Mouse (Mus musculus) brown adipose tissue, adult 24 weeks (tissue): ENCODE measurements around the gene Selenbp2. TPM values are rescaled to one million over a fixed set of nuclear protein-coding genes. Genes with fewer than 3 reads are reported as not detected.
"Not testable (repeated sequence)": the region's sequence is repeated elsewhere in the genome, so short reads cannot be mapped to it uniquely, and the experiment has no call there.

ENCODE experiments used
- H3K27ac ChIP-seq: fragments of 200-500 bp; replicated peaks from 2 replicates; pipeline ENCODE4 v1.5.1; 2012; ENCODE audit warnings: low read depth, mild to moderate bottlenecking, low read length
- H3K4me1 ChIP-seq: fragments of 200-500 bp; 2 replicates; pipeline ENCODE4 v1.6.1; 2012; ENCODE audit warnings: low read length, mixed read lengths; ENCODE audit not compliant: control insufficient read depth, insufficient read depth, insufficient read length
- H3K4me3 ChIP-seq: fragments of 200-500 bp; 2 replicates; pipeline ENCODE4 v1.5.1; 2012; ENCODE audit warnings: low read depth, mild to moderate bottlenecking, low read length, moderate library complexity; ENCODE audit not compliant: insufficient read depth
- polyA plus RNA-seq: library from polyadenylated mRNA; stranded (reverse); fragments of >200 nt; gene quantifications from 2 replicates; pipeline ENCODE4 v1.2.4, GENCODE M21; 2012; ENCODE audit not compliant: missing spikeins, insufficient read depth, insufficient read length

Gene Selenbp2
- polyA plus RNA-seq, 1 experiment: not detected

DNA sequence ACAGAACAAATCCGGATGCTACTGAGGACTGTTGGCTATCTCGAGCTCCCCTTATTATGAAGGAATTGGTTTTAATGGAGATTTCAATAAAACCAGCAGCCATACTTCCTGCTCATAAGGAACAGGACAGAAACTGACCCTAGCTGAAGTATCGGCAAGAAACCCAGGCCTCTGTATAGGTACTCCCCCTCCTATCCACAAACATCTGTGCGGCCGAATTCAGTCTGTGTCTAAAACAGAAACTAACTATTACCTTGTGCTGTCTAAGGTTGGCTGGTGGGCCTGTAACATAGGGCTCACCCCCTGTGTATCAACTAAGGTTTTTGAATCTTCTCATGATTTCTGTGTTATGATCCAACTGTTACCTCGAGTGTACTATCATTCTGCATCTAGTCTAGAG is 9.7 kb upstream of the Selenbp2 start:
- Histone ChIP-seq H3K4me3 (no peak overlapping the region), H3K4me1 (no peaks in the 10 kb centered on the region), H3K27ac (no peak overlapping the region)

- H3K27ac ChIP-seq, H3K4me1 ChIP-seq, H3K4me3 ChIP-seq: not testable (repeated sequence)
Observed at GRCm38 (mm10) chr3:94685989-94686772, 7.2 kb upstream of the Selenbp2 start.

DNA sequence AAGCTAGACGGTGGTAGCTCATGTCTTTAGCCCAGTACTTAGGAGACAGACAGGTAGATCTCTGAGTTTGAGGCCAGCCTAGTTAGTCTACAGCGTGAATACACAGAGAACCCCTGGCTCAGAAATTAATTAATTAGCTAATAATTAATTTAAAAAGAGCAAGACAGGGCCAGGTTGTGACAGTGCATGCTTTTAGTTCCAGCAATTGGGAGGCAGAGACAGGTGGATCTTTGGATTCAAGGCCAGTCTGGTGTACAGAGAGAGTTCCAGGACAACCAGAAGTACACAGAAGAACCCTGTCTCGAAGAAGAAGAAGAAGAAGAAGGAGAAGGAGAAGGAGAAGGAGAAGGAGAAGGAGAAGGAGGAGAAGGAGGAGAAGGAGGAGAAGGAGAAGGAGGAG is 4.7 kb upstream of the Selenbp2 start:
- not testable (repeated sequence) for H3K4me3 ChIP-seq, H3K4me1 ChIP-seq, H3K27ac ChIP-seq

DNA sequence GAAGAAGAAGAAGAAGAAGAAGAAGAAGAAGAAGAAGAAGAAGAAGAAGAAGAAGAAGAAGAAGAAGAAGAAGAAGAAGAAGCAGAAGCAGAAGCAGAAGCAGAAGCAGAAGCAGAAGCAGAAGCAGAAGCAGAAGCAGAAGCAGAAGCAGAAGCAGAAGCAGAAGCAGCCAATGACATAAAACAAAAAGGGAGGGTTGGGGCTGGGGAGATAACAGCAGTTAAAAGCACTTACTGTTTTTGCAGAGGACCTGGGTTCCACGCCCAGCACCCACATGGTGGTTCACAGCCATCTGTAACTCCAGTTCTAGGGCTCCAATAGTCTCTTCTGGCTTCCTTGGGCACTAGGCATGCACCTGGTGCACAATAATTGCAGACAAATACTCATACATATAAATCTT is 4.2 kb upstream of the Selenbp2 start:
- H3K4me3 ChIP-seq, H3K4me1 ChIP-seq, H3K27ac ChIP-seq: not testable (repeated sequence)

- H3K4me3 ChIP-seq, H3K27ac ChIP-seq, H3K4me1 ChIP-seq: not testable (repeated sequence)
Observed at GRCm38 (mm10) chr3:94690162-94690561, 3.2 kb upstream of the Selenbp2 start.

GRCm38 (mm10) chr3:94690616-94691247 is 2.6 kb upstream of the Selenbp2 start:
- no peak overlapping the region for H3K27ac ChIP-seq
- no peaks in the 10 kb centered on the region for H3K4me1 ChIP-seq
- no peak overlapping the region for H3K4me3 ChIP-seq

DNA sequence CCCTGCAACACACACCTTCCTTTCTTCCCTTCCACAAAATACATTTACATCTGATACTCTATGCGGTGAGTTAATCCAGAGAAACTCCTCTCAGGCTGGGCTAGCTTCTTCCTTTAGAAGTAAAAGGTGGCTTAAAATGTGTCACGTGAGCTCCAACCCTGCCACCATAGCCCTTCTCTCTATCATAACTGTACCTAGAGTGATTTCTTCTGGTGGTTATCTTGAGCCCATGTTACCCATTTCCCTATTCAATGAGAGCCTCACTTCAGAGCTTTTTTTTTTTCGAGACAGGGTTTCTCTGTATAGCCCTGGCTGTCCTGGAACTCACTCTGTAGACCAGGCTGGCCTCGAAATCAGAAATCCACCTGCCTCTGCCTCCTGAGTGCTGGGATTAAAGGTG is 1.7 kb upstream of the Selenbp2 start:
- not testable (repeated sequence) for H3K27ac ChIP-seq, H3K4me3 ChIP-seq, H3K4me1 ChIP-seq

DNA sequence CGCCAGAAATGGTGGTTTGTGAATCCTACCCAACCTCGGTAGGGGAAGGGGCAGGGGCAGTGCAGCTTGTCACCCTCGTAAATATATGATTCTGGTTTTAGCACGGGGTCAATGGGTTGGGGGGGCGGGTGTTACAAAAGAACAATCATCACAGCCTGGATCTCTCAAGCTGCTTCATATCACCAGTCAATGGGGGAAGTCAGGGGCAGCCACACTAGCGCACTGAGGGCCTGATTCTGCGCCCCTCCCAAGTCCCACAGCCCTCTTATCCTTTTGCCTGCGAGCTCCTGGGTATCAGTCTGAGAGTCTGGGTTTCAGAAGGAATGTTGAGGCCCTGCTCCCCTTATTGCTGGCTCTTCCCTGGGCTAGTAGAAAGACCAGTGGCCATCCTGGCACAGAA is 518 bp downstream of the Selenbp2 start:
- H3K4me3 ChIP-seq, H3K4me1 ChIP-seq, H3K27ac ChIP-seq: not testable (repeated sequence)

DNA sequence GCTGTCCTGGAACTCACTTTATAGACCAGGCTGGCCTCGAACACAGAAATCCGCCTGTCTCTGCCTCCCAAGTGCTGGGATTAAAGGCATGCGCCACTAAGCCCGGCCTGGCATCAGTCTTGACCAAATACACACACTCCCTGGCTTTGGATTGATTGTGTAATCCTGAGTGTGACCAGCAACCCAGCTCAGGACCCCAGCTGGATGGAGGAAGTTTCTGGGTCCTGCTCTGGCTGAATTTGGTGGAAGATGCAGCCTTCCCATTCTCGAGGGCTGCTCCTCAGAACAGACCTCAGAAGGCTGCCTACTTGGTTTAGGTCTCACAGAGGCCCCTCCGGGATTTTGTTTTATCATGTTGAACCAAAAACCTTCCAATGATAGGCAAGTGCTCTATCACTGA is 2.2 kb downstream of the Selenbp2 start:
- H3K4me1 ChIP-seq, H3K27ac ChIP-seq, H3K4me3 ChIP-seq: not testable (repeated sequence)

GRCm38 (mm10) chr3:94696257-94696656 is 2.9 kb downstream of the Selenbp2 start:
- H3K4me1 ChIP-seq, H3K4me3 ChIP-seq, H3K27ac ChIP-seq: not testable (repeated sequence)

DNA sequence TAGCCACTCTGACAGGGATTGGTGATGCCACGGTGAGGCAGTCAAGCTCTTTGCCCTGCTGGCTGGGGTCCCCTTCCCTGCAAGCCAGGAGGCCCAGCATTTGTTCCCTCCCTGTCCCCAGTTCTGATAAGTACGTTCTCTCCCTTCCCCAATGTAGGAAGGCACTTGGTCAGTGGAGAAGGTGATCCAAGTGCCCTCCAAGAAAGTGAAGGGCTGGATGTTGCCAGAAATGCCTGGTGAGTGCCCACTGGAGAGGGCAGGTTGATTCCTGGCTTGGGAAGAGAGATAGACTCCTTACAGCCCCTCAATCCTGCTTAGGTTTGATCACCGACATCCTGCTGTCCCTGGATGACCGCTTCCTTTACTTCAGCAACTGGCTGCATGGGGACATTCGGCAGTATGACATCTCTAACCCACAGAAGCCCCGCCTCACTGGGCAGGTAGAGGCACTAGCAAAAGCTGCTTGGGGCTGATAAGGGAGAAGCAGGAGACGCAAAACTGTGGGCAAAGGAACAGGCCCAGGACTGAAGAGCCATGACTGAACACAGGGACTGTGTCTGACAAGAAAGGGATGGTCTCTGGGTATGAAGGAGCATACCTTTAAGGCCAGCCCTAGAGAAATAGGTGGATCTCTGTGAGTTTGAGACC is 8.9 kb downstream of the Selenbp2 start:
- H3K27ac ChIP-seq, H3K4me3 ChIP-seq, H3K4me1 ChIP-seq: not testable (repeated sequence)

DNA sequence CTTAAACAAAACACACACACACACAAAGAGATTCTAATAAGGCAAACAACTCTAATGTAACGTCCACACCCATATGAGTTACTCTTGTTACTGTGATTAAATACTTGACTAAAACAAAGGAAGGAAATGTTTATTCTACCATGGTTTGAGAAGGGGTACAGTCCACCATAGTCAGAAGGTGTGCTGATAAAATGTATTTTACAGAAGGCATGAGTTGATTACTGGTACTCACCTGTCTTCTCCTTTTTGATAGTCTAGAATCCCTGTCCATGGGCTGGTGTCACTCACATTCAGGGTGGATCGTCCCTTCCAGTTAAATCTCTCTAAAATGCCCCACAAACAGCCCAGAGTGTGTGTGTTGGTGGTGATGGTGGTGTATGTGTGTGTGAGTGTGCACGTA is 9.5 kb downstream of the Selenbp2 start:
- H3K27ac ChIP-seq: no peak overlapping the region
- no peak overlapping the region for H3K4me3 ChIP-seq
- no peaks in the 10 kb centered on the region for H3K4me1 ChIP-seq

DNA sequence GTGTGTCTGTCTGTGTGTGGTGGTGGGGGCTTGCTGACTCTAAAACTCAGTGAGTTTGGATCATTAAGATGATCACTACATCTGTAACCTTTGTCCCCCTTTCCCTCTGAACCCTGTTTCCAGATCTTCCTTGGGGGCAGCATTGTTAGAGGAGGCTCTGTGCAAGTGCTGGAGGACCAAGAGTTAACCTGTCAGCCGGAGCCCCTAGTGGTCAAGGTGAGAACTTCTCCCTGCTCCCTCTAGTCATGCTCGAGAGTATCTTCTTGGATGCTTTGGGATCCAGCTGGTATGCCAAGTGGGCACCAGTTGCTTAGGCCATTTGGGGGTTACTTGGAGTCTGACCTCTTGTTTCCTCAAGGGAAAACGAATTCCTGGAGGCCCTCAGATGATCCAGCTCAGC is 10.0 kb downstream of the Selenbp2 start:
- H3K4me3 ChIP-seq, H3K27ac ChIP-seq, H3K4me1 ChIP-seq: not testable (repeated sequence)

DNA sequence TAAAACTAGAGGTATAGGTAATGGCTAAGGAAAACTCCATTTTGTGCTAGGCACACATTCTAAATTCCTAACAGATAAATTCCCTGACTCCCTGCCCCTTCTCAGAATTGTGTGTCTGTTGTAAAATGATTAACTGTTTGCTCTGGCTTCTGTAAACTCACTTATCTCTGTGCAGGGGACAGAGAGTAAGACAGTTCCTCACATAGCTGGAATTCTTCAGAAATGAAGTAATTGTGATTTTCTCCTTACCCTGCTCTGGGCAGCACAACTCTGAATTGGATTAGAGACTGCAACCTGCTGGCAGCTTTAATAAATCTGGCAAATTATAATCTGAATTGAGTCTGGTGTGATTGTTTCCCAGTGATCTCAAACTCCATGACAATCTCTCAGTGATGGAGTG is 17.2 kb downstream of the Selenbp2 start:
- H3K4me3 ChIP-seq, H3K4me1 ChIP-seq, H3K27ac ChIP-seq: not testable (repeated sequence)

- not testable (repeated sequence) for H3K4me1 ChIP-seq, H3K27ac ChIP-seq
Observed at GRCm38 (mm10) chr3:94713424-94713823, 20.1 kb downstream of the Selenbp2 start.

GRCm38 (mm10) chr3:94718253-94718652 is 24.9 kb downstream of the Selenbp2 start:
- H3K4me1 ChIP-seq, H3K27ac ChIP-seq, H3K4me3 ChIP-seq: not testable (repeated sequence)

More at GRCm38 (mm10) chr3:94713424-94713823, 20.1 kb downstream of the Selenbp2 start:
- not testable (repeated sequence) for H3K4me3 ChIP-seq
